Mouse (Mus musculus): ENCODE data around the gene Apobec2.
"Not testable (repeated sequence)": the region's sequence is repeated elsewhere in the genome, so short reads cannot be mapped to it uniquely, and the experiment has no call there.

Gene Apobec2

GRCm38 (mm10) chr17:48432158-48432980 lies at the start of gene Apobec2:
Apobec2 (minus strand) TSS chr17:48432930.
- DNase-seq (ENCODE audit: low read depth, low spot score) = no peak

DNA sequence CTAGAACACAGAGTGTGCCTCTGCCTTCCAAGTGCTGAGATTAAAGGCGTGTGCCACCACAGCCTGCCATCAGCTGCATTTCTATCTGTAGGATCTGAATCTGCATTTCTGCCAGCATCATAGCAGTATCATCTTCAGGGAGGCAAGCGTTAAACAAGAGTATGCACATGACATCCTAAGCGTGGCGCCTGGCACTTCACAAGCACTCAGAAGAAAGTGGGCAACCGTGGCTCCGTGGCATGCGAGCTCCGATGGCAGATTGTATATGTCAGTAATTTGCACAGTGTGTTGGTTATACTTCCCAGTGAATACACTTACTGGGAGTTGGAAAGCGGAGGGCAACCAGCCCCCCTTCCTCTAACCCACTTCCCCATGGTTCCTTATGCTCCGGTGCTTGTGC lies 47.2 kb upstream of the Apobec2 start:
- DNase-seq (ENCODE audit: low read depth, low spot score) = no peak

GRCm38 (mm10) chr17:48475444-48475843 lies 42.7 kb upstream of the Apobec2 start:
- no peak for DNase-seq (ENCODE audit: low read depth, low spot score)

DNA sequence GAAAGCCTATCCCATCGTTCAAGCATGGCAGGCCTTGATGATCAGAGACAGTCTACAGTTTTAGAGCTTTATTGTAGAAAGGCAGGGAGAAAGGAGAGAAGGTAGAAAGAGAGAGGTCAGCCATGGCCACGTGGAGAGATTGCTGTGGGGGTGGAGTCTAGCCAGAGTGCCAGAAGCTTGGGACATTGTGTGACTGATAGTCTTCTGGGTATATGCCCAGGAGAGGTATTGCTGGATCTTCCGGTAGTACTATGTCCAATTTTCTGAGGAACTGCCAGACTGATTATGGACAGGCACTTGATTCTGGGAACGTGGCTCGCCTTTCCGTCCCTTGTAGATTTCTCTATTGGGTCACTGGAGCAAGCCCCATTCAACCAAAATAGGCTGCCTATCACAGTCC lies 41.6 kb upstream of the Apobec2 start:
- not testable (repeated sequence) for DNase-seq (ENCODE audit: low read depth, low spot score)

GRCm38 (mm10) chr17:48467395-48468231 lies 34.9 kb upstream of the Apobec2 start:
- peak; percentile 59 for DNase-seq (ENCODE audit: low read depth, low spot score)

DNA sequence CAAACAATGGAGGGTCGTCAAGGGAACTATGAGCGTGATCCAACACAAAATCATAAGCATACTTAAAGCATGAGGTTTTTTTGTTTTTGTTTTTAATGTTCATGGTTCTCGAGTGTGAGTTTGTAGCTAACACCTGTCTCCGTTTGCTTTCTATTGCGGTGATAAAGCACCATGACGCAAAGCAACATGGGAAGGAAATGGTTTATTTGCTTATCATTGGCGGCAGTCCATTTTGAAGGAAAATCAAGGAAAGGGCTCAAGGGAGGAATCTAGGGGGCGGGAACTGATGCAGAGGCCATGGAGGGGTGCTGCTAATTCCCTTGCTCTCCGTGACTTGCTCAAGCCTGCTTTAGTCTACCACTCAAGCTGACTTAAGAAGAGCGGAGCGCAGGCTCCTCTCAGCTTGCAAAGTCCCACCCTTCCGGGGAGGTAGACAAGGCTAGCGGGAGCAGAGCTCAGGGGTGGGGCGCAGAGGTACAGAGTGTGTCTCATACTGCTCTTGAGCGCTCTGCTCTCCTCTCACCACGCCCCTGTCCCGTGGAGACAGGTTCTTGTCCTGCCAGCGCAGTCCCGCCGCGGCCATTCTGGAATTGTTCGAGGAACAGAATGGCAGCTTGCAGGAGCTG lies 34.2 kb upstream of the Apobec2 start:
- DNase-seq (ENCODE audit: low read depth, low spot score) = peak; percentile 57

- DNase-seq (ENCODE audit: low read depth, low spot score) = no peak
Measured at GRCm38 (mm10) chr17:48463391-48463790, 30.7 kb upstream of the Apobec2 start.

GRCm38 (mm10) chr17:48462096-48462495 lies 29.4 kb upstream of the Apobec2 start:
- no peak for DNase-seq (ENCODE audit: low read depth, low spot score)

DNA sequence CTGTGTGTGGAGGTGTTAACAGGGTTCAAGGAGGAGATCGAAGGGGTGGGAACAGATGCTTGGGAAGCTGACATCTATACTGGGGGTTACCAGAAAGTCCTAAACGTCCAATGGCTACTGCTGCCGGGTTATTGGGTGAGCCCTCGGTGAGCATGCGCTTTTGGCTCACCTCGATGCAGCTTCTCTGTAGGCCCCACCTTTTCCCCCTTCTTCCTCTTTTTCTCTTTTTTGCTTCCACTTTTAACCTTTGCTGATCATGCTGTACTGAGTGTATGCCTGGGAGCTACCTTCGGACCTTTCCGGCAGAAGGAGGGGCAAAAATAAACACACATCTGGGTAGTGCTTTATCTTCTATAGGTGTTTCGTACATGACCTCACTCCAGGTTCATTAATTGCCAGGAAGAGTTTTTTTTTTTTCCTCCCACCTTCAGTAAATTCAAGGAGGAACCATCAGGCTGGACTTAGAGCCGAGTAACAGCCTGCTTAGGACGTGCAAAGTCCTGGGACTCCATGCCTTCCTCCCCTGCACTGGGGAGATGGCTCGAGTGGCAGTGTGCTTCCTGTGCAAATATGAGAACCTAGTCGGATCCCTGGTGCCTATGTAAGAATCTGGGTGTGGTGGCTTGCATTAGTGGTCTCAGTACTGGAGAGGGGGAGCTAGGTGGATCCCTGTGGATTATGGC lies 25.4 kb upstream of the Apobec2 start:
- DNase-seq (ENCODE audit: low read depth, low spot score) = no peak

- no peak for DNase-seq (ENCODE audit: low read depth, low spot score)
Measured at GRCm38 (mm10) chr17:48455955-48456354, 23.2 kb upstream of the Apobec2 start.

DNA sequence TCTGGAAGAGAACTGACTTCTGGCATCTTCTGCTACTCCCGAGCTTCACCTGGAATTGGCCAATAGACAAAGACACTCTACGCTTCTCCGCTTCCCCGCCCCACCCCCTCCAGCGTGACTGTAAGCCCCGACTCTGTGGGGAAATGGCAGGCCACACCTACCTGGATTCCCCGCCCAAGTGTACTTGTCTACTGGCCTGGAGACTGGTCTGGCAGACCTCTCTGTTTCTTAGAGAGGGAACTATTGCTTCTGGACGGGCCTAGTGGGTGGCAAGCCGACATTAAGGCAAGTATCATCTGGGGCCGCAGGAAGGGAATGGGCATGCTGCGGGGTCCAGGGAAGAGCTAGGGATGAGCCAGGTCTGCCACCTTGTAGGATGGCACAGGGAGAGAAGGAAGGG lies 22.0 kb upstream of the Apobec2 start, which contains the start of gene Unc5cl:
TSS of gene Unc5cl (plus strand) at position 214 of the 400 bp plus-strand sequence.
- DNase-seq (ENCODE audit: low read depth, low spot score) = no peak

- DNase-seq (ENCODE audit: low read depth, low spot score) = no peak
Measured at GRCm38 (mm10) chr17:48454190-48454589, 21.5 kb upstream of the Apobec2 start.

DNA sequence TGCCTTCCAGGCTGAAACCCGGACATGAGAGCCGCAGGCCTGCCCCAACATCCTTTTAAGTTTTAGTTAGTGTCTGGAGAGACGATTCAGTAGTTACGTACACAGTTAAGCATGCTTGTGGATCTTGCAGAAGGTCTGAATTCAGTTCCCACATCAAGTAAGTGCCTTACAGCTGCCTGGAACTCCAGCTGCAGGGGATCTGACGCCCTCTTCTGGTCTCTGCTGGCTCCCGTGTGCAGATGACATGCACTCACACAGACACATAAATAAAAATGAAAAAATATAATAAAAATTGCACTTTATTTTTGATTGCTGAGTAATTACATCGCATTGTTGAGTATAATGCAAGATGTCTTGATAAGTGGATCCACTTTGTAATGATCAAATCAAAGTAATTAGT lies 20.8 kb upstream of the Apobec2 start:
- no peak for DNase-seq (ENCODE audit: low read depth, low spot score)

DNA sequence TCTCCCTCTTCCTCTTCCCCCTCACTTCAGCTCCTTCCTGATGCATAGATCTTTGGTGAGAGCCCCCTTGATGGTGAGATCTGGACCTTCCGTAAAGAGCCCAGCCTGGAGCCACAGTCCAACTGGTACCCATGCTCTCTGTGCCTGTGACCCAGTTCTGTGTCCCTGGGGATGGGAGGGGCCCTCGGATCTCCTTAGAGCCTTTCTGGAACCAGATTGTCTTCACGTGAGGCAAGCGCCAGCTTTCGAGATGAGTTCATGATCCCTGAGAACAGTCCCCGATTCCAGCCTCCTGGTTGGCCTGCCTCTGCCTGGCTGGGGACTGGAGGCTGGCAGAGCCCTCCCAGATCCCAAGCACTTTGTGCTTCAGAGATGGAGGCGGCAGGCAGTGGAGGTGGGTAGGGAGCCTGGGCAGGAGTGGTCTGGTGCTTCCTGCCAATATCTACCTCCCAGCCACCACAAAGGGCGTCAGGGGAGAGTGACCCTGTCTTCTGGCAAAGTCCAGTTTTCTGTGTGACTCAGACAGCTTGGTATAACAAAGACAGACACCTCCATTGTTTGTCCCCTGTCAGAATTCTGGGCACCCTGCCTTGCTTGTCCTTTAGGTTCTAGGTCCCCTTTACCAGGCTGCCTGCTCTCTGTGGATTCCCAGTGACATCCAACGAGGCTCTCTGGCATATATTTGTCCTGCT lies 19.2 kb upstream of the Apobec2 start:
- DNase-seq (ENCODE audit: low read depth, low spot score) = no peak

GRCm38 (mm10) chr17:48451353-48451675 lies 18.6 kb upstream of the Apobec2 start, which contains the start of gene Tspo2:
Tspo2 (minus strand) TSS chr17:48451522.
- no peak for DNase-seq (ENCODE audit: low read depth, low spot score)

GRCm38 (mm10) chr17:48450666-48451352 lies 18.1 kb upstream of the Apobec2 start:
- DNase-seq (ENCODE audit: low read depth, low spot score) = no peak

- DNase-seq (ENCODE audit: low read depth, low spot score) = no peak
Measured at GRCm38 (mm10) chr17:48447675-48448074, 14.9 kb upstream of the Apobec2 start.

- DNase-seq (ENCODE audit: low read depth, low spot score) = no peak
Measured at GRCm38 (mm10) chr17:48443542-48444145, 10.9 kb upstream of the Apobec2 start.

DNA sequence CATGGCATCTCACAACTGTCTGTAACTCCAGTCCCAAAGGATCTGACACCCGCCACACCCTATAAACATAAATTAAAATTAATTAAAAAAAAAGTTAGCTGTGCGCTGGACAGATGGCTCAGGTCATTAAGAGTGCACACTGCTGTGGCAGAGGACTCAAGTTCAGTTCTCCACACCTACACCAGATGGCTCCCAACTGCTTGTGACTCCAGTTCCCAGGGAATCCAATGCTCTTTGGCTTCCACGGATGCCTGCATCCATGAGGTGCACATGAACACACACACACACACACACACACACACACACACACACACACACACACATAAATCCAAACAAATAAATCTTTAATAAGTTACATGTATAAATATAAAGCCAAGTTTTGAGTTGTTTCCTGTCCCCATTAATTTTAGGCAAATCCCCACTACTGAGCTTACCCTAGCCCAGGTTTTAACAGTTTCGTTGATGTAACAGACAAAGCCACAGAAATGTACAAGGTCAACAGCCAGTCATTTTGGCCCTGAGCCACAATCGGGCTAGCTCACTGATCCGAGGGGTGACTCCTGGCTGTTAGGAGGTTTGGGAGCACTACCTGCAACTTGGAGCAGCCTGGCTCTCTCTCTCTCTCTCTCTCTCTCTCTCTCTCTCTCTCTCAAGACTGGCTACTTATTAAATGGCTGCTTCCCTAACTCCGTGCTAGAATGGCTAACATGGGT lies 10.2 kb upstream of the Apobec2 start:
- no peak for DNase-seq (ENCODE audit: low read depth, low spot score)

Measured in WW6 (cell line).